Mouse (Mus musculus) thymus, postnatal 25 days (tissue): ENCODE data around the gene H2-Ab1.
"Not testable (repeated sequence)": the region's sequence is repeated elsewhere in the genome, so short reads cannot be mapped to it uniquely, and the experiment has no call there.

Experiments used
- DNase-seq: peaks from one replicate; pipeline ENCODE4 v3.0.0; 2022

The H2-Ab1 gene

DNA sequence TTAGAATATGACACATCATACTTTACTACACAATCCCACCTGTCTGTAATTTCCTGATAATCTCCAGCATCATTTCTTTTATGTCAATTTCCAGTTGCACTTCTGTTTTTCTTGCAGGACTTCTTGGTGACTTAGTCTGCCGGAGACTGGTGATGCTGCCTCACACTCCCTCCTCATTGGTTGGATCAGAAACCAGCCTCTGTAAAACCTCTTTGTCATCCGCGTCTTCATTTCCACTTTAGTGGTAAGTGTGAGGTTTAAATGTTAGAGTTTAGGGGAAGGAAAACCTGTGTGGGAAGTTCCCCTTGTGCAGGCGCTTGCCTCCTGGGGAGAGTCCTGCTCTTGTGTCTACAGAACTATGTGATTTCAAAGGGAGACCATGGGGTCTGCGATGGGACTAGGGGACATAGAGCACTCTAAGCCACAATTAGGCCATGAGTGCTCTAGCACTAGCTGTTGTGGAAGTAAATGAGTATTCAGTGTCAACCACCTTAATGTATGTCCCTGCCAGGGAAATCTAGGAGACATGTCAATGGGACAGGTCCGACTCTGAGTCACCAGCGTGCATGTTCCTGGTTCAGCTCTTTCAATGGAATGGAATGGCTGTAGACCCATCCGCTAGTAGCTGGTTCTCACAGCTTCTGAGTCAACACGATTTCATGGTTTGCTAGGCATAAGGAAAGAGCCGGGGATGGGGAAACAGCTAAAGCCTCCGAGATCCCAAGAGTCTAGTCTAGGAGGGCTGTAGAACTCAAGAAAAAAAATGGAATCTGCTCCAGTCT lies at the start of gene H2-Ab1:
Gene H2-Ab1 (plus strand): TSS at position 96 of the 782 bp plus-strand sequence.
- DNase-seq = peak; percentile 89

DNA sequence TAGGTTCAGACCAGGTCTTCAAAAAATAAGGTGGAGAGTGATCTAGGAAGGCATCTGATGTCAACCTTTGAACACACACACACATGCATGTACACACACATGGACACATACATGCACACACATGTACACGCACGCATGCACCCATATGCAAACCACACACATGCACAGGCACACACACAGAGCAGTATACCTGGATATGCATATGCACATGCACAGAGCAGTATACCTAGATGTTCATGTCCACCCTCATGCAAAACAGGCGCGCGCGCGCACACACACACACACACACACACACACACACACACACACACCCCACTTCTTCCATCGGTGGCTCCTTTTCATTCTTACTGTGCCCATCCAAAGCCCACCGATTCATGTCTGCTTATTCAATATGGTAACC lies 49.6 kb upstream of the H2-Ab1 start:
- DNase-seq = no peak

DNA sequence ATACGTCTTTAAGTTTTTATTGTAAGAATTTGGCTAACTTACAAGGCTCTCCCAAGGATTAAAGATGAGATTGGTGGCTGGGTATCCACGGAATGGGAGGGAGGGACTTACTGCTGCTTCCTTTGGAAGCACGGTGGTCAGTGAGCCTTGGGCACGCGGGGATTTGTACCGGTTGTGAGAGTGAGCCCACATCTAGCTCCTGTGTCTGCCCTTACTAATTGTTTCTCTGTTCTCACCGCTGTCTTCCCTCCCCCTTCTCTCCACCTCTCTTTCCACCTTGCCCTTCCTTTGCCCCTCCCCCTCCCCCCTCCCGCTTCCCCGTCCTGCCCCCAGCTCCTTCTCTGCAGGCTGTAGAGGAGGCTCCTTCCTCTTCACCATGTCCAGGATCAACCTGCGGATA lies 49.1 kb upstream of the H2-Ab1 start:
- DNase-seq = no peak

DNA sequence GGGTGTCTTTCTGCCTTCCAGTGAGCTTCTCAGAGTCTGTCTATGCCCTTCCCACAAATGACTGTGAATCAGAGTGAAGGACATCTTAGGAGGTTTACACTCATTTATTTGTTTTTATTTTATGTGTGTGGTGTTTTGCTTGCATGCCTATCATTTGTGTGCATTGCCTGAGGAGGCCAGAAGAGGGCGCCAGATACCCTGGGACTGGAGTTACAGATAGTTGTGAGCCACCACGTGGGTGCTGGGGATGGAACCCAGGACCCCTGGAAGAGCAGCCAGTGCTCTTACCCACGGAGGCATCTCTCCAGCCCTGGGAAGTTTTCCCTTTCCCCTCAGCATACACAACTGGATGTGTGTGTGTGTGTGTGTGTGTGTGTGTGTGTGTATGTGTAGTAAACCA lies 47.8 kb upstream of the H2-Ab1 start:
- DNase-seq = peak; percentile 51

DNA sequence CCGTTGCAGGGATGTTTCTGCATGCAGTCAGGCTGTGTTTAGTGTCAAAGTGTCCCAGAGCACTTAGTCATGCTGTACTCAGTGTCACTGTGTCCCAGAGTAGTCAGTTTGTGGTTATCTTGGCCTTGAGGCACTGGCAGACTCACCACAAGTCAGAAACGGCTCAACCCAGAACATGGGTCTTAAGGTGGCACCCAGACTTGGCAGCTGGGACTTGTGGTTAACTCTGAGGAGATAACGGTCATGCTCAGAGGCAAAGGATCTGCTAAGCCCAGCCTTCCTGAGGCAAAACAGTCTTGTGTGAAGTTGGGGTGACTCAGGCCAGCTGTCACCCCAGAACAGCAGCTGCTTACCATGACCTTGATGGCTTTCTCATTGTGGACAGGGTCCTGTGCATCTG lies 46.9 kb upstream of the H2-Ab1 start:
- DNase-seq = peak; percentile 70

DNA sequence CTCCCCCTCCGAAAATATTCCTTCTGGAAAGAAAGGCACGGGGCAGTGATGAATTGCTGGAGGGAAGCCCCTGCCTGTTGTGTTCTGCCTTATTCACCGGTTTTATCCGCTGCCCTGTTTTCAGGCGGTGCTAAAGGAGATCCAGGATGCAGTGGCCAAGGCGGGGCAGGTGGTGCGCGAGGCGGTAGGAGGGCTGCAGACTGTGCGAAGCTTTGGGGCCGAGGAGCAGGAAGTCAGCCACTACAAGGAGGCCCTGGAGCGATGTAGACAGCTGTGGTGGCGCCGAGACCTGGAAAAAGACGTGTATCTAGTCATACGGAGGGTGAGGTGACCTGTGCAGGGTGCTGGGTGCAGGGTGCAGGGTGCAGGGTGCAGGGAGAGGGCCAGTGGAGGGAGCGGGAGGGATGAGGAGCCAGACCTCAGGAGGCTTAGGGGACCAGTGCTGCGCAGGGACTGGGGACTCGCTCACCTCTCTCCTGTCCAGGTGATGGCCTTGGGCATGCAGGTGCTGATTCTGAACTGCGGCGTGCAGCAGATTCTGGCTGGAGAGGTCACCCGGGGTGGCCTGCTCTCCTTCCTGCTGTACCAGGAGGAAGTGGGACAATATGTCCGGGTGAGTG lies 45.6 kb upstream of the H2-Ab1 start:
- DNase-seq = peak; percentile 85

DNA sequence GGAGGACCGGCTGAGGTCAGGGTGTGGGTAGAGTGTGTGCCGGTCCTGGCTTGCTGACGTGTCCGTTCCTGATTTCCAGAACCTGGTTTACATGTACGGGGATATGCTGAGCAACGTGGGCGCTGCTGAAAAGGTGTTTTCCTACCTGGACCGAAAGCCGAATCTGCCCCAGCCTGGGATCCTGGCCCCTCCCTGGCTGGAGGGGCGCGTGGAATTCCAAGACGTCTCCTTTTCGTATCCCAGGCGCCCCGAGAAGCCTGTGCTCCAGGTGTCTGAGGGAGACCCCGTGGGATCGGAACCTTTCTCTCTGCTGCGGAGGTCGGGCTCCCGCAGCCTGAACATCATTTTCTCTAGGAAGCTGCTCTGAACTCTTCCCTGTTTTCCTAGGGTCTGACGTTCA lies 43.6 kb upstream of the H2-Ab1 start:
- peak; percentile 1 for DNase-seq

DNA sequence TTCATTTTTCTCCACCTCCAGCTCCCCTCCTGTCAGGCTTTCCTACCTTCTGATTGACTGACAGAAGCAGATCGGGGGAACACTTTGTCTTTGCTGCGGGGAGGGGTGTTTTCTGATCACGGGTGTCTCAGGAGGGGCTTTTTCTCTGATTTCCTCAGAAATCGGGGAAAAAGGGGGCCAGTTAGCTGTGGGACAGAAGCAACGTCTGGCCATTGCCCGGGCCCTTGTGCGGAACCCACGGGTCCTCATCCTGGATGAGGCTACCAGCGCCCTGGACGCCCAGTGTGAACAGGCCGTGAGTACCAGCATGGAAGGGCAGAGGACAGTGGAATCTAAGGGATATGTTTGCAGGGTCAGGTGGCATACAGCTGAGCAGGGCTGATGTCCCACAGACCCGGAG lies 42.3 kb upstream of the H2-Ab1 start:
- peak; percentile 0 for DNase-seq

DNA sequence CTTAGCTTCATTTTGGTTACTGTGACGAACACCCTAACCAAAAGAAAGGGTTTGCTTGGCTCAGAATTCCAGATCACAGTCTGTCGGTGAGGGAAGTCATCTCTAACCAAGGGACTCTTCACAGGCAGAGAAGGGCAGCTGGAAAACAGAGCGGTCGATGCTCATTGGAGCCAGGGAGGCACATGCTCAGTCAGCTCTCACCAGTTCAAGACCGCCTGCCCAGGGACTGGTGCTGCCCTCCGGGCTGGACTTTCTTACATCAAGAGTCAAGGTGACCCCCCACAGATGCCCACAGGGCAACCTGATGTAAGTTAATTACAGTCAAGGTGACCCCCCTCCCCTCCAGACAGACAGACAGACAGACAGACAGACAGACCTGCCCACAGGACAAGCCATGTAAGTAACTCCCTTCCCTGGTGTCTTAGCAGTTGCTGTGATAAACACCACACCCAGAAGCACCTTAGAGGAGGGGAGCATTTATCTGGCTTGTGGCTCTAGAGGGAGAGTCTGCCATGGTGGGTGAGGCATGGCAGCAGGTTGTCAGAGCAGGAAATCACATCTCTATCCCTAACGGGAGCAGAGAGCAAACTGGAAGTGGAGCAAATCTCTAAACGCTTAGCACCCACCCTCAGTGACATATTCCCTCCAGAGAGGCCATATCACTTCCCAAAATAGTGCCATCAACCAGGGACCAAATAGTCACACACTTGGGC lies 40.1 kb upstream of the H2-Ab1 start:
- peak; percentile 4 for DNase-seq

DNA sequence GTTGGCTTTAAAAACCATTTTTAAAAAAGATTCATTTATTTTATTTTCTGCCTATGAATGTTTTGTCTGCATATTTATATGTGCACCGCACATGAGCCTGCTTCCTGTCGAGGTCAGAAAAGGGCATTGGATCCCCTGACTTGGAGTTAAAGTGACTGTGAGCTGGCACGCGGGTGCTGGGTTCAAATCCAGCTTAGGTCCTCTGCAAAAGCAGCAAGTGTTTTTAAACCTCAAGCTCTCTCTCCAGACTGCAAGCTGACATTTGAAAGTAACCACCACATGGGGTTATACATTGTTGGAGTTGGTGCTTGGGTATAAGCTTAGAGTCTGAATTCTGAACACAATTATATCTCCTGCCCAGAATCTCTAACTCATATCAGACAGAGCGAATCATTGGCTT lies 39.5 kb upstream of the H2-Ab1 start:
- DNase-seq = no peak

DNA sequence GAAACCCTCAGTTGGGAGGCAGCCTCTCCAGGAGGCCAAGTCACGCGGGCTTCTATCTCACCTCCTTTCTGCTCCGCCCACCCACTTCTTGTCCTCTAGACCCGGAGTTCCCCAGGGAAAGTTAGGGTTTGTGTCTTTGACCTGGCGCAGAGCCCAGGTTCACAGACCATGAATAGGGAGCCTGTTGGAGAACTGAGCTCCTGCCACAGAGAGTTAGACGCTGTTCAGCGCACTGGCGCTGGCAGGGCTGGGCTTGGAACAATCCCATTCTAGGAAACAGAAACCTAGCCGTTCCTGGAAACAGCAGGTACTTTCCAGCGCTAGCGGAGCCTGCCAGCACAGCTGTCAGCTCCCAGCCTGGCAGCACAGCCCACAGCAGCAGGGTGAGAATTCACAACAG lies 38.8 kb upstream of the H2-Ab1 start:
- DNase-seq = no peak

DNA sequence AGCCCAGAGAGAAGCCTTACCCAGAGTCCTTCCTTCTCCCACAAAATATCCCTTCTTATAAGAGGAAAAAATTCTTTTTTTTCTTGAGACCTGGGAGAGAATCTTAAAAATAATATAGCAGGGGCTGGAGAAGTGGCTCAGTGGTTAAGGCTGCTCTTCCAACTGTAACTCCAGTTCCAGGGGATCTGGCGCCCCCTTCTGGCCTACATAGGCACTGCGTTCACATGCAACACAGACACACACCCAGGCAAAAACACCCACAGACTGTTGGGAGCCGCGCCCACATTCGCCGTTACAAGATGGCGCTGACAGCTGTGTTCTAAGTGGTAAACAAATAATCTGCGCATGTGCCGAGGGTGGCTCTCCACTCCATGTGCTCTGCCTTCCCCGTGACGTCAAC lies 38.4 kb upstream of the H2-Ab1 start:
- peak; percentile 89 for DNase-seq

DNA sequence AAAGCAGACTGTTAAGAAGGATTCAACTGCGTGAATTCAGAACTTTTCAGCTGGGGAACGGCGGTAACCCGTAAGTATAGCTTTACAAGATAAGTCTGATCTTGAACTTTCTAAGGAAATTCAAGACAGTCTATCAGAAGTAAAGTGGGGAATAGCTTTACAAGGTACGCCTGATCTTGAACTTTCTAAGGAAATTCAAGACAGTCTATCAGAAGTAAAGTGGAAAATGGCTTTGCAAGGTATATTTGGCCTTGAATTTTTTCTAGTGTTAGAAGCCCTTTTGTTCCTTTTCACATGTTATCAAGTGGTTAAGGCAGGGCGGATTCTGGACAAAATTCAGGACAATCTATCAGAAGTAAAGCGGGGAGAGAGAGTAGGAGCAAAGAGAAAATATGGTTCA lies 37.7 kb upstream of the H2-Ab1 start:
- not testable (repeated sequence) for DNase-seq

DNA sequence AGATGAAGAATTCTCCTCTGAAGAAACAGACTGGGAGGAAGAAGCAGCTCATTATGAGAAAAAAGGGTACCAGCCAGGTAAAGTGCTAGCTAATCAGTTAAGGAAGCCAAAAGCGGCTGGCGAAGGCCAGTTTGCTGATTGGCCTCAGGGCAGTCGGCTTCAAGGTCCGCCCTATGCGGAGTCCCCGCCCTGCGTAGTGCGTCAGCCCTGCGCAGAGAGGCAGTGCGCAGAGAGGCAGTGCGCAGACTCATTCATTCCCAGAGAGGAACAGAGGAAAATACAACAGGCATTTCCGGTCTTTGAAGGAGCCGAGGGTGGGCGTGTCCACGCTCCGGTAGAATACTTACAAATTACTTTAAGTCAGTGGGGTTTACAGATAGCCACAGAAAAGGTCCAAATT lies 37.1 kb upstream of the H2-Ab1 start:
- DNase-seq = not testable (repeated sequence)

DNA sequence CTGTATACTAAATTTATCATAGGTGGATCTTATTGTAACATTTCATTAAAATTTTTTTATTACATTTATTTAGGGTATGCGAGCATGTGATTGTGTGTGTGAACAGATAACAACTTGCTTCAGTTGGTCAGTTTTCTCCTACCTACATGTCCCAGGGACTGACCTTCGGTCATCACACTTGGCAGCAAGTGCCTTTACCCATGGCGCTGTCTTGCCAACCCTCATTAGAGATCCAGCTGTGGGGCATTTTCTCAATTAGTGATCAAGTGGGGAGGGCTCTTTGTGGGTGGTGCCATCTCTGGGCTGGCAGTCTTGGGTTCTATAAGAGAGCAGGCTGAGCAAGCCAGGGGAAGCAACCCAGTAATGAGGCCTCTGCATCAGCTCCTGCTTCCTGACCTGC lies 32.7 kb upstream of the H2-Ab1 start:
- no peak for DNase-seq

DNA sequence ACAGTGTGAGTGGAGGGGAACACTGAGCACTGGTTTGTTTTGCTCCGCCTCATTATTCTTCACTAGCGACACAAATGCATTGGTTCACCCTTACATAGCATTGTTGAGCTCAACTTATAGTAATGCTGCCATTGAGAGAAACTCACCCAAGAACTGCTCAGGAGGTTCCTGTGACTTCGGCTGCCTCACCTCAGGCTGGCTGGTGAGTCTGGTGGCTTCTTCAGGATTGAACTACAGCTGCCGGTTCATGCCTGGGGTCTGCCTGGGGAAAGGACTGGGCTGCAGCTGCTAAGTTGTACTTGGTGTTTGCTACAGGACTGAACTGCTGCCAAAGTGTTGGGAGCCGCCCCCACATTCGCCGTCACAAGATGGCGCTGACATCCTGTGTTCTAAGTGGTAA lies 32.1 kb upstream of the H2-Ab1 start:
- DNase-seq = no peak

DNA sequence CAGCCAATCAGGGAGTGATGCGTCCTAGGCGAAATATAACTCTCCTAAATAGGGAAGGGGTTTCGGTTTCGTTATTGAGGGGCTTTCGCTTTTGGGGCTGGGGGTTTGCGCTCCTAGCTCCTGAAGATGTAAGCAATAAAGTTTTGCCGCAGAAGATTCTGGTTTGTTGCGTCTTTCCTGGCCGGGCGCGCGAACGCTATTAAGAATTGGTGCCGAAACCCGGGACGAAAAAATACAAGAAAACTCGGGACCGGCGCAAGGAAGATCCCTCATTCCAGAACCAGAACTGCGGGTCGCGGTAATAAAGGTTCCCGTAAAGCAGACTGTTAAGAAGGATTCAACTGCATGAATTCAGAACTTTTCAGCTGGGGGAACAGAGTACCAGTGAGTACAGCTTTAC lies 31.6 kb upstream of the H2-Ab1 start:
- not testable (repeated sequence) for DNase-seq

DNA sequence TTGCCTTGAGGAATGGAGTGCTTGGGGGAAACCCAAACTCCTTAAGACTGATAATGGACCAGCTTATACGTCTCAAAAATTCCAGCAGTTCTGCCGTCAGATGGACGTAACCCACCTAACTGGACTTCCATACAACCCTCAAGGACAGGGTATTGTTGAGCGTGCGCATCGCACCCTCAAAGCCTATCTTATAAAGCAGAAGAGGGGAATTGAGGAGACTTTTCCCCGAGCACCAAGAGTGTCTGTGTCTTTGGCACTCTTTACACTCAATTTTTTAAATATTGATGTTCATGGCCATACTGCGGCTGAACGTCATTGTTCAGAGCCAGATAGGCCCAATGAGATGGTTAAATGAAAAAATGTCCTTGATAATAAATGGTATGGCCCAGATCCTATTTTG lies 26.5 kb upstream of the H2-Ab1 start:
- DNase-seq = not testable (repeated sequence)

DNA sequence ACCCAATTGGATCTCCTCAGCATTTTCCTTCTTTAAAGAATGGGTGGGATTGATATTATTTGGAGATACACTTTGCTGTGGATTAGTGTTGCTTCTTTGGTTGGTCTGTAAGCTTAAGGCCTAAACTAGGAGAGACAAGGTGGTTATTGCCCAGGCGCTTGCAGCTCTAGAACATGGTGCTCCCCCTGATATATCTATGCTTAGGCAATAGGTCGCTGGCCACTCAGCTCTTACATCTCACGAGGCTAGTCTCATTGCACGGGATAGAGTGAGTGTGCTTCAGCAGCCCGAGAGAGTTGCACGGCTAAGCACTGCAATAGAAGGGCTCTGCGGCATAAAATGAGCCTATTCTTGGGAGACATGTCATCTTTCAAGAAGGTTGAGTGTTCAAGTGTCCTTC lies 25.5 kb upstream of the H2-Ab1 start:
- not testable (repeated sequence) for DNase-seq

DNA sequence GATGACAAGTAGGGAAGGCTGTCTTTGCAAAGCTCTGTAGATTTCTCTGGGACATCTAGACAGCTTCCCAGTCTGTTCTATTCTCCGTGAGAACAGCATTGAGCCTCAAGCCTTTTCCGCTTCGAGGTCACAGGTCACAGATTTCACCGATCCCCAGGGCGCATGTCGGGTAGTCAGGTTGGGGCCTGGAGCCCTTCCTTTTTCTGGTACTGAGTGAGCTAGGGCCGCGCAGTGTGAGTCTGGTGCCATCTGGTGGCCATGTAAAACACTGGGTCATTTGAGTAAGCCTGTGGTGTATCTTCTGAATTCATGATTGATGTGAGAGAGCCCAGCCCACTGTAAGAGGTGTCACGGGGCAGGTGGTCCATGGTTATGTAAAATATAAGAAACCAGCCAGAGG lies 22.6 kb upstream of the H2-Ab1 start:
- peak; percentile 92 for DNase-seq

DNA sequence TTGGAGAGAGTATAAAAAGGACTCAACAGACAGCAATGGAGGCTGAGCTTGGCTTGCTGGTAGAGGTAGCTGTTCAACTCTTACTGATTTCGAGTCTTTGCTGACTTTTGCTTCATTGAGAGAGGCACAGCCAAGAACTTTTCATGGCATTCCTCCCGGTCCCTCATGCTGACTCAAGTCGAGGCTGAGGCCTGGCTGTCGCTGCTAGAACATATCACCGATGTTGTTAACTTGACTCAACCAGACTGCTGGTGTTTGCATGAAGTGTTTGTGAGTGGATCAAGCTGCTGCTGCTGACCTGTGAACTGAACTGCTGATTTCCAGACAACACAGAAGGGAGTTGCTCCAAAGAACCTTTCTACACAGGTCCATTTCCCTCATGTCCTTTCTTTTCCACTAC lies 20.8 kb upstream of the H2-Ab1 start:
- no peak for DNase-seq

DNA sequence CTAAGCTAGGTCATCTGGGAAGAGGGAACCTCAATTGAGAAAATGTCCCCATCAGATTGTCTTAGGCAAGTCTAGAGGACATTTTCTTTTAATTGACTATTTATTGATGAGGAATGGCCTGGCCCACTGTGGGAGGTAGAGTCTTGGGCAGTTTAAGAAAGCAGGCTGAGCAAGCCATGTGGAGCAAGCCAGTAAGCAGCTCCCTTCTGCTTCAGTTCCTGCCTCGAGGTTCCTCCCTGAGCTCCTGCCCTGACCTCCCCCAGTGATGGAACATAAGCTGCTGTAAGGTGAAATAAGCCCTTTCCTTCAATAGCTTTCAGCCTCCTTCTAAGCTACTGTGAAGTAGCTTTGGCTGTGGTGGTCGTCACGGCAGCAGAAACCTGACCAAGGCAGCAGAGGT lies 19.7 kb upstream of the H2-Ab1 start:
- no peak for DNase-seq

DNA sequence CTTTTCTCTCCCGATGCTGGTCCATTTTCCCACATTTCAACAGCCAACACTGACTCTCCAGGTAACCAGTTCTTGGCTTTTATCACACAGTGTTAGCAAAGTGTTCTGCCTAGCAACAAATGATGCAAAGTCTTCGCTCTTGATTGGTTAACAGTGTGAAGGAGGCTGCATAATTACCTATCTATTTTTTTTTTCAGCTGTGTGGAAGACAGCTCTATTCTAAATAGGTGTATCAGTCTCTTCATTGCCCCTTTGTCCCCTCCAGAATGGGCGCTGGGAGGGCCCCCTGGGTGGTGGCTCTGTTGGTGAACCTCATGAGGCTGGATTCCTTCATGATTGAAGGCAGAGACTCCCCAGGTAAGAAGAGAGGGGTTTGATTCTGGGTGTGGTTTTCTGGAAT lies 18.8 kb upstream of the H2-Ab1 start, which contains the start of gene H2-Ob:
Gene H2-Ob (plus strand): TSS at position 198 of the 400 bp plus-strand sequence.
- peak; percentile 56 for DNase-seq

DNA sequence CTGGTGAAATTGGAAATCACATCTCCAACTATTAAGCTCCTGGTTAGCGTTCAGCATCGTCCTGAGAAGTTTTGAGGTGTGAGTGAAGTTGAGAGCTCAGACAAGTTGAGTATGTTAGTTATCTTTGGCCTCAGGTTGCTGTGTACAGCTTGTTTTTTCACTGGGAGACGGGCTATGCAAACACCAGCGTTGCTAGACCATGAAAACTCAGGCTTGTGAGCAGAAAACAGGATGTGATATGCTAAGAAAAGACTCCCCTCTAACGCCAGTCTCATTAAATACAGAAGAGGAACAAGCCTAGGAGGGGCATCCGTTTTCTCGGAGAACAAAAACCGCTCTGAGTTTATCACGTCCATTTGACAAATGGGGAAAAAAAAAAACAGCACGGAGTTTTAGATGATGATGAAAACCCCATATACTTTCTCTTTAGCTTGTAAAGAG lies 17.9 kb upstream of the H2-Ab1 start:
- no peak for DNase-seq
